15 mouse cellular contexts compared by ENCODE assay signal in genomic region chr16:45222771-45223170, GRCm38 (mm10). TPM values are rescaled to one million over a fixed set of nuclear protein-coding genes. Genes with fewer than 3 reads are reported as not detected.
"Had no signal": no experiment of that assay in that cellular context is flagged by ENCODE, and none has a peak within 500 bp of the region (broad histone marks: within the 10 kb centered on the region; RNA-seq: fewer than 3 reads in every experiment).

No protein-coding gene starts in this region.

- H3K4me2 ChIP-seq: limb, embryonic 12.5 days; liver, embryonic 13.5 days; lung, embryonic 15.5 days; midbrain, embryonic 12.5 days had no signal

- H3K4me1 ChIP-seq: limb, embryonic 12.5 days; liver, embryonic 13.5 days; lung, embryonic 15.5 days had no signal

- DNase-seq: kidney, adult 11 months; kidney, adult 9 months; kidney, postnatal 4 days; liver; liver, embryonic 13.5 days; liver, postnatal 0 days; lung, postnatal 14 days; thymus, adult 18-20 months had no signal

- H3K36me3 ChIP-seq: limb, embryonic 12.5 days; liver, embryonic 13.5 days; lung, embryonic 15.5 days; midbrain, embryonic 12.5 days had no signal

- H3K9ac ChIP-seq: limb, embryonic 12.5 days; liver, embryonic 13.5 days; liver, postnatal 0 days; lung, embryonic 15.5 days; midbrain, embryonic 12.5 days had no signal

- H3K9me3 ChIP-seq: limb, embryonic 12.5 days; liver, embryonic 13.5 days; lung, embryonic 15.5 days; midbrain, embryonic 12.5 days had no signal

- H3K27me3 ChIP-seq: limb, embryonic 12.5 days; liver, embryonic 13.5 days; lung, embryonic 15.5 days; midbrain, embryonic 12.5 days had no signal

- H3K27ac ChIP-seq: kidney, postnatal 0 days; layer of hippocampus, adult 2 months; limb, embryonic 12.5 days; liver, embryonic 13.5 days; lung, embryonic 15.5 days; midbrain, embryonic 12.5 days had no signal

- H3K4me3 ChIP-seq: layer of hippocampus, adult 2 months; limb, embryonic 12.5 days; liver, embryonic 13.5 days; lung, embryonic 15.5 days; midbrain, embryonic 12.5 days had no signal

- ATAC-seq: liver, postnatal 0 days; midbrain, embryonic 16.5 days had no signal

RNA-seq across cellular contexts. Expression of gene Btla, which starts 1.3 kb away (rescaled TPM):
- polyA plus RNA-seq: stomach, embryonic 14.5 days had no signal
